Mouse (Mus musculus): ENCODE results near the gene Eif2s3x. TPM values are rescaled to one million over a fixed set of nuclear protein-coding genes. Genes with fewer than 3 reads are reported as not detected.
A peak's percentile ranks its signal among the peaks of the same experiment; 100 is the strongest.
"Not testable (repeated sequence)": the region's sequence is repeated elsewhere in the genome, so short reads cannot be mapped to it uniquely, and the experiment has no call there.

The Eif2s3x gene
- polyA plus RNA-seq, 2 experiments, result 63.5 to 87.3 TPM

DNA sequence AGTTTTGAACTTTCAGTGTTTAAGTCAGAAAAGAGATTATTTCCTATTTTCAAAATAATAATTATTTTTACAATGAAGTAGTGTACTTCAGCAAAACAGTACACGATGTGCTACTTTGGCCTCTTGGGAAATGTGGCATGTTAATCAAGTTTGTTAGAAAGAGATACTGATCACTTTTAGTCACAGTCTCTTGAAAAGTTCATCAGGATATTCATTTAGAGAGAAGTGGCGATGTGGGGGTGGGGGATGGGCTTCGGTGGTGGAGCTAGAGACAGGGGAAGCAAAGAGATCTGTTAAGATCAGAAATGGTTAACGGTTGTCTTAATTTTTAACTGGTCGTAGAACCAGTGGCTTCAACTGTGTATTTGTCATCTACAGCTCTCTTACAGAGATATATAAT, 20.8 kb upstream of the Eif2s3x start:
- peaks cover 12% of the 10 kb centered on the region; the same call in 1 of the 2 replicates for H3K27me3 ChIP-seq (ENCODE audit: control insufficient read depth, insufficient read depth, low read length)
- no peak overlapping the region for H3K4me2 ChIP-seq (replicated peaks; ENCODE audit: low read depth, low read length, severe bottlenecking)
- H3K4me3 ChIP-seq (replicated peaks; ENCODE audit: low read length), result peak overlapping the region; percentile 58; the same call in 1 of the 2 replicates
- no peaks in the 10 kb centered on the region for H3K4me1 ChIP-seq (ENCODE audit: control insufficient read depth, insufficient read depth, low read length)
- no peak overlapping the region for H3K9ac ChIP-seq (ENCODE audit: low read depth, low read length, severe bottlenecking)
- WGBS, result 35% methylated on average over 5 of the region's 5 CpGs
- no peak for DNase-seq (ENCODE audit: low spot score)
- no peak for TF ChIP-seq POLR2A (IDR thresholded peaks at IDR 0.05; ENCODE audit: borderline replicate concordance, extremely low read depth, insufficient read depth, insufficient read length)
- no peaks in the 10 kb centered on the region for H3K36me3 ChIP-seq (ENCODE audit: control insufficient read depth, insufficient read depth, low read length)
- no peak overlapping the region for H3K27ac ChIP-seq (replicated peaks; ENCODE audit: low read depth, low read length)
- no peaks in the 10 kb centered on the region for H3K9me3 ChIP-seq (ENCODE audit: control insufficient read depth, low read length)
- no peak for ATAC-seq (ENCODE audit: low FRiP score, low read depth)

DNA sequence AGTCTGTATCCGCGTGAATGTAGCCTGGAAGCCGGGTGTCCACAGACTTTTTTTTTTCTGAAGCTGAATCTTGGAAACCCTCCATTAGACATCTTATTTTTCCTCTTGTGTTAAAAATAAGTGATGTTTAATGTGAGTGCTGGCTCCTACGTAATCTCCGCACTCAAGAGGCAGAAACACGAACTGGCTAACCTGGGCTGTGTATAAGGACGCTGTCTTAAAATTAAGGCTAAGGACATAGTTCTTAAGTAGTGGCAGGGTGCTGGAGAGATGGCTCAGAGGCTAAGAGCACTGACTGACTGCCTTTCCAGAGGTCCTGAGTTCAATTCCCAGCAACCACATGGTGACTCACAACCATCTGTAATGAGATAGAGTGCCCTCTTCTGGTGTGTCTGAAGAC, 722 bp upstream of the Eif2s3x start:
- H3K4me2 ChIP-seq (replicated peaks; ENCODE audit: low read depth, low read length, severe bottlenecking), result peak overlapping the region; percentile 53
- TF ChIP-seq POLR2A (IDR thresholded peaks at IDR 0.05; ENCODE audit: borderline replicate concordance, extremely low read depth, insufficient read depth, insufficient read length), result no peak
- 16% methylated on average over 7 of the region's 7 CpGs for WGBS
- H3K4me1 ChIP-seq (ENCODE audit: control insufficient read depth, insufficient read depth, low read length), result no peaks in the 10 kb centered on the region
- ATAC-seq (ENCODE audit: low FRiP score, low read depth) (no peak), DNase-seq (ENCODE audit: low spot score) (no peak)
- H3K27me3 ChIP-seq (ENCODE audit: control insufficient read depth, insufficient read depth, low read length), result no peaks in the 10 kb centered on the region
- peaks cover 14% of the 10 kb centered on the region for H3K36me3 ChIP-seq (ENCODE audit: control insufficient read depth, insufficient read depth, low read length)
- 0 out of 2 replicates have a peak overlapping the region, but pooled peaks have one; percentile 81 for H3K9ac ChIP-seq (ENCODE audit: low read depth, low read length, severe bottlenecking)
- no peak overlapping the region; the same call in 1 of the 2 replicates for H3K27ac ChIP-seq (replicated peaks; ENCODE audit: low read depth, low read length)
- no peaks in the 10 kb centered on the region for H3K9me3 ChIP-seq (ENCODE audit: control insufficient read depth, low read length)
- H3K4me3 ChIP-seq (replicated peaks; ENCODE audit: low read length), result peak overlapping the region; percentile 76

DNA sequence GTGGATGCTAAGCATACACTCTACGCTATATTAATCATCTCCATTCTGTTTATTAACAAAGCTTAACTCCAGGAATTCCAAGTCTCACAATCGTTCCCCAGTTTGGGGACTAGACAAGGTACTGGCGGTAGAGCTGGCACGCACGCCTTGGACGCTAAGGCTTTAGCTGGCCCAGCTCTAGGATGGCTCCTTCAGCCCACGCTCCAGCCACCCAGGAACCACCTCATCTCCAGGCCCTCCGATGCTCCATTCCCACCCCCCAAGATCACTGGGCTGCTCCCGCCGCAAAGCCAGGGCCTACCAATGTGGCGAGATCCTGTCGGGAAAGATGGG, 432 bp downstream of the Eif2s3x start:
- no peaks in the 10 kb centered on the region for H3K9me3 ChIP-seq (ENCODE audit: control insufficient read depth, low read length)
- TF ChIP-seq POLR2A (IDR thresholded peaks at IDR 0.05; ENCODE audit: borderline replicate concordance, extremely low read depth, insufficient read depth, insufficient read length), result no peak
- H3K27me3 ChIP-seq (ENCODE audit: control insufficient read depth, insufficient read depth, low read length), result no peaks in the 10 kb centered on the region
- H3K36me3 ChIP-seq (ENCODE audit: control insufficient read depth, insufficient read depth, low read length), result peaks cover 24% of the 10 kb centered on the region
- H3K4me3 ChIP-seq (replicated peaks; ENCODE audit: low read length), result peak overlapping the region; percentile 76
- H3K4me2 ChIP-seq (replicated peaks; ENCODE audit: low read depth, low read length, severe bottlenecking), result peak overlapping the region; percentile 67
- 2% methylated on average over 12 of the region's 12 CpGs for WGBS
- H3K4me1 ChIP-seq (ENCODE audit: control insufficient read depth, insufficient read depth, low read length), result no peaks in the 10 kb centered on the region
- DNase-seq (ENCODE audit: low spot score) (no peak), ATAC-seq (ENCODE audit: low FRiP score, low read depth) (peak; percentile 7; the same call in 1 of the 2 replicates)
- peak overlapping the region; percentile 81 for H3K9ac ChIP-seq (ENCODE audit: low read depth, low read length, severe bottlenecking)
- H3K27ac ChIP-seq (replicated peaks; ENCODE audit: low read depth, low read length), result peak overlapping the region; percentile 80

DNA sequence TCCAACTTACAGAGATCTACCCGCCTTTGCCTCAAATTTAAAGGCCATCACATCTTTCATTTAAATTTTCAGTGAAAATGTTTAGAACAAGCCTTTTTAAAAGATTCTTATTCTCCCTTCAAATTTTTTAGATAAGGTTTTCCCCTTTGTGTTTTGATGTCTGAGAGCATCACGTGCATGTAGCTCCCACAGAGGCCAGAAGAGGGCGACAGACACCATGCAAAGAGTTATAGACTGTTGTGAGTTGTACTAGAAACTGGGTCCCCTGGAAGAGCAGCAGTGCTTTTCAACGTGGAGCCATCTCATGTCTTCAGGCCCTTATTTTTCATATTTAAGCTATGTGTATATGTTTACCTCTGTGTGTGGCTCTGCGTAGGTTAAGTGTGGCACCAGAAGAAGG, 14.9 kb downstream of the Eif2s3x start:
- 81% methylated on average over 5 of the region's 5 CpGs for WGBS
- H3K4me3 ChIP-seq (replicated peaks; ENCODE audit: low read length), result no peak overlapping the region
- H3K9ac ChIP-seq (ENCODE audit: low read depth, low read length, severe bottlenecking), result no peak overlapping the region
- H3K9me3 ChIP-seq (ENCODE audit: control insufficient read depth, low read length), result no peaks in the 10 kb centered on the region
- no peak overlapping the region for H3K4me2 ChIP-seq (replicated peaks; ENCODE audit: low read depth, low read length, severe bottlenecking)
- H3K4me1 ChIP-seq (ENCODE audit: control insufficient read depth, insufficient read depth, low read length), result no peaks in the 10 kb centered on the region
- H3K27me3 ChIP-seq (ENCODE audit: control insufficient read depth, insufficient read depth, low read length), result no peaks in the 10 kb centered on the region
- DNase-seq (ENCODE audit: low spot score), result no peak
- TF ChIP-seq POLR2A (IDR thresholded peaks at IDR 0.05; ENCODE audit: borderline replicate concordance, extremely low read depth, insufficient read depth, insufficient read length), result no peak
- peaks cover 83% of the 10 kb centered on the region for H3K36me3 ChIP-seq (ENCODE audit: control insufficient read depth, insufficient read depth, low read length)
- H3K27ac ChIP-seq (replicated peaks; ENCODE audit: low read depth, low read length), result no peak overlapping the region
- ATAC-seq (ENCODE audit: low FRiP score, low read depth), result no peak

DNA sequence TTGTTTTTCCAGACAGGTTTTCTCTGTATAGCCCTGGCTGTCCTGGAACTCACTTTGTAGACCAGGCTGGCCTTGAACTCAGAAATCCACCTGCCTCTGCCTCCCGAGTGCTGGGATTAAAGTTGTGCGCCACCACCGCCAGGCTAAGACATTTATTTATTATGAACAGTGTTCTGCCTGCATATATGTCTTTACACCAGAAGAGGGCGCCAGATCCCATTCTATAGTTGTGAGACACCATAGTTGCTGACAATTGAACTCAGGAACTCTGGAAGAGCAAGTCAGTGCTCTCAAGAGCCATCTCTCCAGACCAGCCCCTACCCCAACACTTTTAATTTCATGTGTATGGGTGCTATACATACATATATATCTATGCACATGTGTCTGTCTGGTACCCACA, 18.8 kb downstream of the Eif2s3x start:
- peaks cover 62% of the 10 kb centered on the region for H3K36me3 ChIP-seq (ENCODE audit: control insufficient read depth, insufficient read depth, low read length)
- ATAC-seq (ENCODE audit: low FRiP score, low read depth); H3K9ac ChIP-seq (ENCODE audit: low read depth, low read length, severe bottlenecking); H3K9me3 ChIP-seq (ENCODE audit: control insufficient read depth, low read length); DNase-seq (ENCODE audit: low spot score); H3K4me2 ChIP-seq (replicated peaks; ENCODE audit: low read depth, low read length, severe bottlenecking); H3K4me1 ChIP-seq (ENCODE audit: control insufficient read depth, insufficient read depth, low read length); H3K4me3 ChIP-seq (replicated peaks; ENCODE audit: low read length); H3K27ac ChIP-seq (replicated peaks; ENCODE audit: low read depth, low read length); H3K27me3 ChIP-seq (ENCODE audit: control insufficient read depth, insufficient read depth, low read length): not testable (repeated sequence)
- 71% methylated on average over 4 of the region's 4 CpGs for WGBS

DNA sequence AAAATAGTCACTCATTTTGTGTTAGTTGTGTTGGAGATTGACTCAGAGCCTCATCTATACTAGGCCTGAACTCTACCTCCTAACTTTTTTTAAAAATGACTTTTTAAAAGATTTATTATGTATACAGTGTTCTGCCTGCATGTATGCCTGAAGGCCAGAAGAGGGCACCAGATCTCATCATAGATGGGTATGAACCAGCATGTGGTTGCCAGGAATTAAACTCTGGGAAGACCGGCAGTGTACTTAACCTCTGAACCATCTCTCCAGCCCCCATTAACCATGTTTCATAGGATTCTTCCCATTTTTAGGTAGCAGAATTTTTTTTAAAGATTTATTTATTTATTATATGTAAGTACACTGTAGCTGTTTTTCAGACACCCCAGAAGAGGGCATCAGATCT, 27.5 kb downstream of the Eif2s3x start:
- Histone ChIP-seq H3K9me3 (ENCODE audit: control insufficient read depth, low read length) (no peaks in the 10 kb centered on the region), H3K36me3 (ENCODE audit: control insufficient read depth, insufficient read depth, low read length) (no peaks in the 10 kb centered on the region), H3K4me1 (ENCODE audit: control insufficient read depth, insufficient read depth, low read length) (no peaks in the 10 kb centered on the region), H3K27me3 (ENCODE audit: control insufficient read depth, insufficient read depth, low read length) (no peaks in the 10 kb centered on the region), H3K27ac (replicated peaks; ENCODE audit: low read depth, low read length) (no peak overlapping the region), H3K4me2 (replicated peaks; ENCODE audit: low read depth, low read length, severe bottlenecking) (no peak overlapping the region), H3K4me3 (replicated peaks; ENCODE audit: low read length) (no peak overlapping the region), H3K9ac (ENCODE audit: low read depth, low read length, severe bottlenecking) (no peak overlapping the region)
- no peak for TF ChIP-seq POLR2A (IDR thresholded peaks at IDR 0.05; ENCODE audit: borderline replicate concordance, extremely low read depth, insufficient read depth, insufficient read length)
- DNase-seq (ENCODE audit: low spot score), result no peak
- 50% methylated on average over 1 of the region's 1 CpGs for WGBS
- ATAC-seq (ENCODE audit: low FRiP score, low read depth), result no peak

All from limb, embryonic 14.5 days (tissue).